Mouse (Mus musculus) neutrophil, adult 59 days (primary cell): ENCODE measurements around the gene Gpr89. TPM values are rescaled to one million over a fixed set of nuclear protein-coding genes. Genes with fewer than 3 reads are reported as not detected.

ENCODE experiments used
- total RNA-seq, 2 experiments: library from RNA; stranded (reverse); gene quantifications; 1 replicate in 1 of 2; 2 replicates in 1 of 2; pipeline ENCODE4 v1.2.4; 2023

Gene Gpr89
- 1 to 10 TPM; 6.9 to 8.3 TPM for total RNA-seq

DNA sequence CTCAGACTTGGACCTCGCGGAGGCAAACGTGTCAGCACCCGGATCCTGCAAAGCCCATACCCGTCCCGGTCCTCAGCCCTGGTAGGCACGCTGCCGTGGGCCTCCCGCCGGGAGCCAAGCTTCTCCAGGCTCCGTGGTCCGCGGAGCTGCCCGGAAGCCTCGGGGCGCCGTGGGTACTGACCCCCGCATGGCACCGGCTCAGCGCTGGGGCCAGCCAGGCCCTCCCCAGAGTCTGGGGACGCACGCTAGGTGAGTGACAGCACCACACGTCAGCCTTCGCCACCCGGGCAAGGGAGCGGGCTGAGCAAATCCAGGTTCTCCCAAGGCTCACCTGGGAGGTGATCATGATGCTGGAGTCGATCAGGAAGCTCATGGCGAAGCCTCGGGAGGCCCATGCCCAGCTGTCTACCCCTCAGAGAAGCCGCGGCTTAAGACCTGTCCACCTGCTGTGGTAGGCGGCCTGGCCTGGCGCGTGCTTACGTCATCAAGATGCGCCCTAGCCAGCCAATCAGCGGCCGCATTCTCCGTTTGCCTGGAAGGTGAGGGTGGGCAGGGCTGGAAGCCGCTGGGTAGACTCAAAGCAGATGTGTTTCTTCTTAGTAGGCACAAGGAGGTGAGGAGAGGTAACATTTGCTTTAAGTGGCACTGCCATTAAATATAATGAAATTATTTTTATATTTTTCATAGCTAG, at the start of gene Gpr89:
Gene Gpr89, minus strand, starts transcription at position 496 of the 691 bp plus-strand sequence.

DNA sequence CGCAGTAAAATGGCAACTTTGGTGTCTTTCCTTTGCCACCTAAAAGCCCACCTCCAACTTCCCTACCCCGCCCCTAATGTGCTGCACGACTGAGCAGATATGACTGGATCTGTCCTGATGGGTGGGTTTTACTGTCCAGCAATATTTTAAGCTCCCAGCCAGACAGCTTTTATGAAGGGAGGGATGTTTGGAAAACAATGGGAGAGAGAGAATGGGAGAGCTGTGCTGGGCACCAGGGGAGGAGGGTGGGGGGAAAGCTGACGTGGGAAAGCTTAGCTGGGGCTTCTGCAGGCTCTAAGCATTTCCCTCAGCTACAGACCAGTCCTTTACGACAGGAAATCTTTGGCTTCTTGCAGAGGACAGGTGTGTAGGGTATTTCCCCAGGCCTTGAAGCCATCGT, 20.8 kb upstream of the Gpr89 start, which contains the start of gene Gja8:
Gene Gja8, minus strand, starts transcription at position 101 of the 400 bp plus-strand sequence.

DNA sequence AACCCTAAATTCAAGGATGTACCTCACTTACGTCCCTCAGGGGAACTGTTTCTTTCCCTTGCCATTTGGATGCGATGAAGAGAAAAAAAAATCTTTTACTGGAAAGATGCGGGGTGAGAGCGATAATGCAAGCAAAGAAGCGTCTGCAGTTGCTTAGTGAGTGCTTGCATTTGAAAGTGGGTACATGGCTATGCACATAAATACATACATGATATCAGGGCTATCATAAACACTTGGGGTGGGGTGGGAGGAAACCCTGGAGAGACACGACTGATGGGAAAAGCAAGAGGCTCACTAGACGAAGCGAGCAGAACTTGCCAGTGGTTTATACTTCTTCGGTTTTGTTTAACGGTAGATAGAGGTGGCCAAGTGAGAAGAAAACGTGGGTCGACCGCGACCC, 753 bp downstream of the Gpr89 start, which contains the start of gene Gja5:
Gene Gja5, plus strand, starts transcription at position 301 of the 400 bp plus-strand sequence.

DNA sequence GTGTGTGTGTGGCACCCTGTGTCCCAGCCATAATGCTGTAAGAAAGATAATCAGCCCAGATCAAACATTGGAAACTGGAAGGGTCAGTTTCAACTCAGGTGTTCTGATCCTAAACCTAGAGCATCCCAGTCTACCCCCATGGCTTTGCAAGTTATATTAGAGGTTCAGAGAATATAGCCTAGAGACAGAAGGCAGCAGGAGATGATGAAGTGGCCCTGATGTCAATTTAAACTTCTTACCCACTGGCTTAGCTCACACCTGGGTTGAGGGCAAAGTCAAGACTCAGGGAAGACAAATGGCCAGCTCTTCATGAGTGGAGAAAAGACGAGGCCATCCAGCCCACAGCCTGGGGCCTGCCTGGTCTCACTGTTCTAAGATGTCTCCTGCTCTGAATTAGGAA, 76.2 kb downstream of the Gpr89 start, which contains the start of the genes Pdzk1 and Cd160:
Gene Pdzk1, plus strand, starts transcription at position 301 of the 400 bp plus-strand sequence.
Gene Cd160, minus strand, starts transcription at position 368 of the 400 bp plus-strand sequence.

Other genes with a start within 250 kb of the Gpr89 start
- gene Ankrd35, start 235.2 kb downstream of the Gpr89 start, total RNA-seq: not detected
- gene Pias3, start 209.0 kb downstream of the Gpr89 start, total RNA-seq: 10 to 100 TPM; 38.8 to 48.2 TPM
- 1 to 10 TPM; 1.8 to 2.1 TPM for gene Nudt17, start 196.8 kb downstream of the Gpr89 start, total RNA-seq
- gene Polr3c, start 177.7 kb downstream of the Gpr89 start, total RNA-seq: 10 to 100 TPM; 38.8 to 45.6 TPM
- gene Rnf115, start 177.7 kb downstream of the Gpr89 start, total RNA-seq: 10 to 100 TPM; 68.9 to 71.1 TPM
- not detected for gene Pdzk1, start 76.1 kb downstream of the Gpr89 start, total RNA-seq
- gene Cd160, start 76.0 kb downstream of the Gpr89 start, total RNA-seq: not detected
- under 1 TPM; 0.11 to 0.36 TPM for gene Gja5, start 653 bp downstream of the Gpr89 start, total RNA-seq
- not detected for gene Gja8, start 20.7 kb upstream of the Gpr89 start, total RNA-seq